Mouse (Mus musculus) myocyte (in vitro differentiated cells): Measurements from ENCODE around the gene Larp1.

Source experiments
- POLR2A ChIP-seq: IDR thresholded peaks from one replicate; pipeline ENCODE4 v1.6.1; 2011; ENCODE audit warnings: low read depth, mild to moderate bottlenecking, control low read depth, moderate library complexity; ENCODE audit not compliant: insufficient read length
- SRF ChIP-seq: IDR thresholded peaks from one replicate; pipeline ENCODE4 v1.6.1; 2011; ENCODE audit warnings: low read depth; ENCODE audit not compliant: control insufficient read depth, insufficient read length
- TCF12 ChIP-seq: IDR thresholded peaks from one replicate; pipeline ENCODE4 v1.6.1; 2011; ENCODE audit warnings: mild to moderate bottlenecking, control low read depth; ENCODE audit not compliant: poor library complexity, insufficient read depth, severe bottlenecking
- TCF3 ChIP-seq: IDR thresholded peaks from one replicate; pipeline ENCODE4 v1.6.1; 2011; ENCODE audit warnings: low read depth, control low read depth; ENCODE audit not compliant: insufficient read length
- USF1 ChIP-seq: IDR thresholded peaks from one replicate; pipeline ENCODE4 v1.6.1; 2011; ENCODE audit warnings: low read depth, mild to moderate bottlenecking, control low read depth, moderate library complexity

DNA sequence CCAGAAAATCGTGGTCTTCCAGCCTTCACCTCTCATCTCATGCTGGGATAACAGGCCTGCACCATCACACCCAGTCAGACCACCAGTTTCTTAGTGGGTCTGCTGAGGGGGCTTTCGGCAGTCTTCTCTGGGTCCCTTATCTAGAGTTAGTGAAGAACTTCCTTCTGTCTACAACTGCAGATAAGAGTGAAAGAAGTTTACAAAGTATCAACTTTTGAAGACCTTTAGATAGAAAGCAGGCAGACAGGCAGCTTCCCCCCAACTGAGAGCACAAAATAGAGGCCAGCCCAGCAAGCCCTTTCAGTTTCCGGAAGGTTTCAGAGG, 24.6 kb upstream of the Larp1 start:
- TF ChIP-seq POLR2A (no peak), SRF (no peak), TCF12 (no peak), TCF3 (no peak), USF1 (no peak)
